Mouse (Mus musculus) gastrocnemius, postnatal 4 days (tissue): ENCODE data around the gene Reep3. TPM values are rescaled to one million over a fixed set of nuclear protein-coding genes. Genes with fewer than 3 reads are reported as not detected.
A peak's percentile ranks its signal among the peaks of the same experiment; 100 is the strongest.

Experiments used
- DNase-seq, 2 experiments: peaks; one replicate each; pipeline ENCODE4 v3.0.0; 2021 to 2022; ENCODE audit warnings: low spot score in 2 of 2, mixed read lengths in 2 of 2
- total RNA-seq, 2 experiments: library from RNA; stranded (reverse); gene quantifications; 2 replicates each; pipeline ENCODE4 v1.2.3; 2021

The Reep3 gene
- total RNA-seq, 2 experiments from 2014 or later, result 33.6 to 34.4 TPM

DNA sequence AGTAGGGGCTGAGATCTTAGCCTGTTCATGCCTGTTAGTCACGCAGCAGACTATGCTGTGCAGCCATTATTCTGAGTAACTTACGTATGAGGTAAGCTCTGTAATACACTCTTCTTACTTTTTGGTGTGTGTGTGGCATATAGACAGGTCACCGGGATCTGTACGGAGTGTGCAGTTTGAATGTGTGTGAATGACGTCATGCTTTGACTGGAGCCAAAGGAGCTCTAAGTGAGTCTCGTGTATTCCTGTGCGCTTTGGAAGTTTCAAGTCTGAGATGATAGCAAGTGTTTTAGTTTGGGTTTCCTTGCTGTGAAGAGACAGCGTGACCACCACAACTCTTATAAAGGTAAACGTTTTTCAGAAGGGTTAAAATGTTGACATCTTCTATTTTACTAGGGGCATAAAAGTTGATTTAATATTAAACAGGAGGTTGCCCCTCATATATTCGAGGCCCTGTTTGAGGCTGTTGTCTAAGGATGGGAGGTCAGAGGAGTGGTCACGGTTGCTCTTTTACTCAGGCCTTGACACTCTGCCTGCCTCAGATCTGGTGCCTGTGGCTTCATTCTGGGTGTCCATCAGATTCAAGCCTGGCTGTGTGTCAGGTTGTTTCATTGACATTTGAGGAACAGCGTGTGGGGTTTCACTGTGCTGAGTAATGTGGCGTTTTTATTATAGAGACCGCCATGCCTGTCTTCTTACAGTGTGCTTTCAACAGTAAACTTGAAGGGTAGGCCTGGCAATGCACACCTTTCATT, 14.5 kb upstream of the Reep3 start:
- no peak for DNase-seq

DNA sequence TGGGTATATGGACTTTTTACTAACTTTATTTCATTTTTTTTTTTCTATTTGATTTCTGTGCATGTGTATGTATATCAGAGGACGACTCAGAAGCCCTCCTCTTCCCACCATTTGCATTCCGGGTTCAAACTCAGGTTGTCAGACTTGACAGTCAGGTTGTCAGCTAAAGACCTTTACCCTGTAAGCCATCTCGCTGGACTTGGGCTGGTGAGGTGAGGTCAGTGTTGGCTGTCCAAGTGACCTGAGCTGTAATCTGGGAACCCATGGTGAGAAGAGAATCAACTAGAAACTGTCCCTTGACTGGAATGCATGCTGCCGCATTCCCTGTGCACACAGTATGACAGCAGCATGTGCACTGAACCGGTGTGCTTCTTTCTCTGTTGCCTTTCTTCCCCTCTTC, 12.9 kb upstream of the Reep3 start:
- no peak for DNase-seq

DNA sequence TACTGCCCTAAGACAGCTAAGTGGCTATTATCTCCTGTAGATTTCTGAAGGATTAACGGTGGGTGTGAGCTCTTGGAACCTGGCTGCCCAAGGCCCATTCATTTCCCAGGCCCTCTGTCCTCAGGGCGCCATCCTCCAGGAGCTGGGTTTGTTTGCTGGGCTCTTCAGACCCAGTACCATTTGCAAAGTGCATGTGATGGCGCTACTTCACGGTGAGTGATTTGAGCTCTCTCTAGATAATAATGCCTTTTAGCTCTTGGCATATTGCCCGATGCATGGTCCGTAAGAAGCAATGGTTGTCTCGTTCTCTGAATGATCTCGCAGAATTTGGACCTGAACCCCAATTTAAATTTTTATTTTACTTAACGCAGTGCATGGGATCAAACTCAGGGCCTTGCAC, 11.4 kb upstream of the Reep3 start:
- DNase-seq, result no peak

DNA sequence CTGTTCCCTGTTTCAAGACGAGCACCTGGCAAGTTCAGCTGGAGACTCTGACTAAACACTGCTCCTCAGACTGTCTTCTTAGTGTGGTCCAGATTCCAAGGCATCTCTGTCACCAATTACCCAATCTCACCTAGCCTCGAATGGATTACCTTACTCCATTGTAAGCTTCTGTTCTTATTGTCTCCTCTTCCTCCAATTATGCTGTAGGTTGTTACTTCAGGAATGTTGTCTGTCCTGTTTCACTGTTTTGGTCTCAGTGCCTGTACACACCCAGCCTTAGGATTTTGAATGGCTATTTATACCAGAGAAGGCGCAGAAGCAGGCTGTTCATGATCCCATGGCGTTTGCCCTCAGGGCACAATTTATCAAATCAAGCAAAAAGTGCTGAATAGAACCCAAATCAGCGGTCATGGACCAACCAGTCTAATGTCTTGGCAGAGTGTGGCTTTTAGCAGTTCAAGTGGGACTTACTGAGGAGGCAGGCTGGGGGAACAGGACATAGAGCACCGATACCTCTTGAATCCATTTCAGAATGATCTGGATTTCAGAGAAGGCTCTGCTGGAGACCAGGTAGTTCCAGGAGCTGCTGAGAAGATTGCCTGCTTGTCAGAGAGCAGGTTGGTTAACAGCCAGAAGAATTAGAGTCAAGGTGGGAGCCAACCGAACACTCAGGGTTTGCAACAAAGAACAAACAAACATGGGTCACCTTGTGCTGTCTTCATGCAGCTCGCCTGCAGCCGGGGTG, 10.4 kb upstream of the Reep3 start:
- no peak for DNase-seq

DNA sequence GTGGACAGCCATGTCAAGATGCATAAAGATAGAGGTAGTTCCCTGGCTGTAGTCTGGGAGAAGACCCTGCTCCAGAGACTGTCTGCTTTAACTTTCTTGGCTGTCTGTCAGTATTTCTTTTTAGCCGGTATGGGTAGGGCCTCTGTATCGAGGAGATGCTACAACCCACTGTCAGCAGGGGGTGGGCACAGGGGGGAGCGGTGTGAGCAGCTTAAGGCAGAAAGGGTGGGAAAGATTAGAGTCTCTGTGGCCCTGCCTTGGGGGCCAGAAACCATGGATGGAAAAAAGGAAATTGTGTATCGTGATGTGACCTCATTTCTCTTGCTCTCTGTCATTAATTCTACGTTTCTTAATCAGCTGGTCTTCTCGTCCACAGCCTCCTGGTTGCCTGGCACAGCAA, 9.7 kb upstream of the Reep3 start:
- no peak for DNase-seq

DNA sequence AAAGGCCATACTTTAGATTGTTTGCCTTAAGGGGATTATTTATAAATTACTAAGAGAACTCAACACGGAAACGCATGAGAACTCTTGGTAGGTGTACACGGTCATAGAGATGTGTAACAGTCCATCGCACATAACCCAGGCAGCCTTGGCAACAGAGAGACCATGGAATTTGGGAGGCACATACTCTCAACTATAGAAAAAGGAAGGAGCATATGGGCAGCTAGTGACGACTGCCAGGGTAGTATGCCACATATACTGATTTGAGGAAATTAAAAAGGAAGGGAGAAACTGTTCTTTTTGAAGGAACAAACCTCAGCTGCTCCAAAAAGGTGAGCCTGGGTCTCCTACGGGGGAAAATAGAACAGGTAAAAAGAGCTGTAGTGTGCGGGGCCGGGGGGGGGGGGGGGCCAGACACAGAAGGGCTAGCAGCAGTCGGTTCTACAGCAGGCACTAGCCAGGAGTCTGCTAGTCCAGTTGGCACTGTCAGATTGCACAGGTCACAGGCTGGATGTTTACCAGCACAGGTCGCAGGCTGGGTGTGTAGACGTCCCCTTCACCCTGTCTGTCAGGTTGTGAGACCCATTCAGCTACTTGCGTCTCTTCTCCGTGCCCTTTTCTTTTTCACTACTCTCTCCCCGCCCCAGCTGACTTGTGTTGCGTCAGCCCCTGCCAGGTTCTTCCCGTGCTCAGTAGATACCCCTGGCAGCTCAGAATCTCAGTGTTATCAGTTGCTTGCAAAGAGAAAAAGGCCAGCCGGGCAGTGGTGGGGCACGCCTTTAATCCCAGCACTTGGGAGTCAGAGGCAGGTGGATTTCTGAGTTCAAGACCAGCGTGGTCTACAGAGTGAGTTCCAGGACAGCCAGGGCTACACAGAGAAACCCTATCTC, 8.8 kb upstream of the Reep3 start:
- DNase-seq, result no peak

DNA sequence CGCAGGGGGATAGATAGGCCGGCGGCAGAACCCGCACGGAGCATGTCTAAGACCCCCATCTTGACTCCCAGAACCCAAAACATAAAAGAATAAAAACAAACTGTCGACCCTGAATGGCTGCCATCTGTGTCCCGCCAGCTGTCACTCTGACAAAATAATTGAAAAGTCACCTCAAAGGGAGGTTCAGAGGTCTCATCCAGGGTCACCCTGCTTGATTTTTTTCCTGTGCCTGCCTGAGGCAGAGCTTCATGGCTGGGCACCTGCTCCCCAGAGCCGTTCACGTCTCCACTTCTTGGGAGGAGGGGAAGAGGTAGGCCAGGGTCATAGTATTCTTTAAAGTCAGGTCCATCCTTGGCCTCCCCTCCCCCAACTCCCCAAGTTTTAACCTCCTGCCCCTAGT, 7.8 kb upstream of the Reep3 start:
- no peak for DNase-seq

DNA sequence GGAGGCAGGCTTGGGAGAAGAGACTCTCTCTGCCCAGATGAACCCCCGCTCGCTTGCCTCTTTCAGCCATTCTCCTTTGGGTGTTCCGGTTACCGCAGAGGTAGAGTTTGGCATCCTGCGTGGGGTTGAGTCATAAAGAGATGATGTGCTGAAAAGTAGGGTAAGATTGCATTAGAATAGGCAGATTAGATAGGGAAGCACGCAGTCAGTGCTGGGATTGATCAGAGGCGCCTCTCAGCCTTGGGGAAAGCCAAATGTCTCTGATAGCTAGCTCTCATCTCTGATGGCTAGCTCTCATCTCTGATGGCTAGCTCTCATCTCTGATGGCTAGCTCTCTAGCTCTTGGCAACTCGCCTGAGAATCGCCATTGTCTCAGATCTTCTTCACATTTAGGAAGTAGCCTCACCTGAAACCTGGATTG, 4.1 kb upstream of the Reep3 start:
- no peak for DNase-seq

DNA sequence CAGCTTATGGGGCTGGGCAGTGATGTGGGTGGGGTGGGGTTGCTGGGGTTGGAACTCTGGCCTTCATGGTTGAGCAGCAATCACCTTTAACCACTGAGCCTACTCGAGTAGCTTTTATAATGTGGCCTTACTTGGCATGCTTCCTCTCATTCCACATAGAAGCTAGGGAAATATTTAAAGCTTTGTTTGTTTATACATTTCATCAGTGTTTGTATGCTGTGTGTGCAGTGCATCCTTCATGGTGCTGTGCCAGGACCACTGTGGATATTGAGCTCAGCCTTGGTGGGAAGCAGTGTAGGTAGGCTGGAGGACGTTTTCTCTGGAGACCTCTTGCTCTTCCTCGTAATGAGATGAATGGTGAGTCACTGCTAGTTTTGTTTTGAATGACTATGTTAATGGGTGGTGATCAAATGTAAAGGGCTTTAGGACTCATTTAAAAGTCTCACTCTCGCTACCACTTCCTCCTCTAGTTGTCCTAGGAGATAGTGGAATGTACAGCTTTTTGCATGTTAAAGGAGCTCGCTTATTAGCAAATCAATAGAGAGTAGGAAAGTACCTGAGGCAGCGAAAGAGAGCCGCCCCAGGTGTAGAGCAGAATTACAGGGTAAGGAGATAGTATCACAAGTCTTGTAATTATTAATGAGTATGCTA, 3.4 kb upstream of the Reep3 start:
- DNase-seq, result no peak

DNA sequence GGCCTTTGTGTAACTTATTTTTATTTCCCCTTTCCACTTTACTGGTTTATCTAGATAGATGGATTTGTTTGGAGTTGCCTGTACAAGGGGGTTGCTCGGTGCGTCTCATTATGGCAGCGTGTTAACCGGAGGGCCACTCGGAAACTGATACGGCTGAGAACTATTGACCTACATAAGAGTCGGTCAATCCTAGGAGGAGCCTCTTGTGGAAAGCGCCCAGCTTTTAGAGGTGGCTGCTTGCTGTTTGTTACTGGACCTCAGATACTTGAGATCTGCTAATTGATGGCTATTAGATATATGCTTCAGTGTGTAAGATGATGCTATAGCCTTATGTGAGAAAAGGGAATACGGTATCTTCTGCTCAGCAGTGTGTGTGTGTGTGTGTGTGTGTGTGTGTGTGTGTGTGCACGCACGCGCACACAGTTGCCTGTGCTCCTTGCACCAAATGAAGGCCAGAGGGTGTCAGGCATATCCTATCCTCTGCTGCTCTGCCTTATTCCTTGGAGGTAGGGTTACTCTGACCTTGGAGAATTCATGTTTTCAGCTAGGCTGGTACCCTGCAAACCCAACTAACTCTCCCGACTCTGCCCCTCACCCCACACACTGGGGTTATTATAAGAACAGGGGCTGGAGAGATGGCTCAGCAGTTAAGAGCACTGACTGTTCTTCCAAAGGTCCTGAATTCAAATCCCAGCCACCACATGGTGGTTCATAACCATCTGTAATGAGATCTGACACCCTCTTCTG, 2.6 kb upstream of the Reep3 start:
- DNase-seq, result no peak

DNA sequence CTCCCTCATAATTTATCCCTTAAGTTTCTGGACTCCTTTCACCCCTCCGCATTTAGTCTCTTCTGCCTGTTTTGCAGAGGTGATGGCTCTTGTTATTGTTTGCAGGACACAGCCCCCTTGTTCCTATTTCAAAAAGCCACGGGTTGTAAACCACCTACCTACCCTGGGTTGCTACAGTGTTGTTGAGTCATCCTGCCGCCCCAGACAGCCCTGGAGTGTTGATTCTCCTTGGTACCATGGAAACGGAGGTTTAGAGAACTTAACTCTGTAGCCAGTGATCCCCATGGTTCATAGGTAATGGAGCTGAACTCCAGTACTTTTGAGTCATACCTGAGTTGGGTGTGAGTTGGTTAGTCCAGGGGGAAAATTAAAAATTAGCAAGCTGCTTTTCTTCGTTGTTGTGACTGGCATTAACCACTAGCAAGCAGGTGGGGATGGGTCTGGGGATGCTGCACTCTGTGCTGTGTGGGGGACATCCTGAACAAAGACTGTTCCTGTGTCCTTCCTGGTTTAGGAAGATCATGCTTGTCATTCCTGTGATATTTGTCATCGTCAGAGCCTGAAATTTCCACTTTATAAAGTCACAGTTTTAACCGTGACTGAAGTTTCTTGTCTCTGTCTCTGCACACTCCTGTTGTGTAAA, 1.8 kb upstream of the Reep3 start:
- DNase-seq, result no peak

DNA sequence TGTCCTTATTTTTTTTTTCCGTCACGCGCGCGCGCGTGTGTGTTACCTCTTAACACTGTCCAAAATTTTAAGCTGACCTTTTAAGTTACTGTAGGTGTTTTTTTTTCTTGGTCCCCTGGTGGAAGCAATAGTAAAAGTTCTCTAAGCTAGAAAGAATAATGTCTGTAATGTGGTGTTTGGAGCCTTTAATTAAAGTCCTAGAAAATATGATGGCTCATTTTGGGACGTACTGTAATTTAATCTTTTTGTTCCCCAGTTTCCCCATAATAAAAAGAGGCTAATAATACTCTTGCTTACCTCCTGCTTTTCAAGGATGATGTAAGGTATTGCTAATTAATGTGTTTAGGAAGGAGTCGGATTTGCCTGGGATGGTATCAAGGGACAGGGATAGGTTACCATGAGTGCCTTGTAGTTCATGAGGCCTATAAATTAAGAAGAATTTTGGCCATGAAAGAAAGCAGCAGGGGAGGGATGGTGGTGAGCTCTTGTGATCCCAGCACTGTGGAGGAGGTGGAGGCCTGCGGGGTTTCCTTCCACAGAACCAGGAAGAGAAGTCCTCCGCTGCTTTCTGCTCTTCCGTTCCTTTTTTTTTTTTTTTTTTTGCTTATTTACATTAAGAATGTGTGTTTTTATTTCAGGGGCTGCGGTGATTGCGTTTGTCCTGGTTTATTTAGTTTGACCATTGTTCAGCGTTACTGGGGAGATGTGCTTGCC, 849 bp upstream of the Reep3 start:
- DNase-seq, result no peak

DNA sequence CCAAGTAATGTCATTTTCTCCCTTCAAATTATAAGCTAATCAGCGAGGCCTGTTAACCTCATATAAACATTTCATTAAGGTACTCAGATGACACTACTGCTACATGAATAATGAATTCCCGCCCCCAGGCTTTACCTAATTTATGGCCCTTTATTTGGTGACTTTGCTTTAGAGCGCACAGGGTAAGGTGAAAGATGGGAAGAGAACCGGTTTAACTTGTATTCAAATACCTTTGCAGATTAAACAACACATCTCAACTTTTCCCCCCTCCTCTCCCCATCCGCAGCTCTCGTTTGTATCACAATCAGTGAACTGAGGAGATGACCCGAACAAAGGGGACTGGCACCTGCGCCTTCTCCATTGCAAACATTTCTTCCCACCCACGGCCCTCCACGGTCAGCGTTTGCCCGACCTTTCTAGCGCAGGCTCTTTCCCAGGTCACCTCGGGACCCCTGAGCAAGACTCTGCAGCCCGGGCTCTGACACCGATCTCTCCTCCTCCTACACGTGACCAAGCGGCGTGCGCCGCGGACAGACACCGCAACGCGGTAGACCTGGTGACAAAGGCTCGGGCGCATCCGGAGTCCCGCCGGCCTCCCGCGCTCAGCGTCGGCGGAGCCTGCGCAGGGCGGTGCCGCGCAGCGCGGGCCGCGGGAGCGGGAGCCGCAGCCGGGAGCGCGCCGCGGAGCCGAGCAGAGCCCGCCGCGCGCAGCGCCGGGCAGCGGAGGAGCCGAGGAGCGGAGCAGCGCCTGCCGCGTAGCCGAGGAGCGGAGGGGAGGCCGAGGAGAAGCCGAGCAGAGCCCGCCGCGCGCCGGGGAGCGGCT, 736 bp downstream of the Reep3 start, which contains the start of gene Jmjd1c:
TSS of gene Jmjd1c (plus strand) at position 328 of the 823 bp plus-strand sequence.
- DNase-seq, result peak; percentile 45 to 78

DNA sequence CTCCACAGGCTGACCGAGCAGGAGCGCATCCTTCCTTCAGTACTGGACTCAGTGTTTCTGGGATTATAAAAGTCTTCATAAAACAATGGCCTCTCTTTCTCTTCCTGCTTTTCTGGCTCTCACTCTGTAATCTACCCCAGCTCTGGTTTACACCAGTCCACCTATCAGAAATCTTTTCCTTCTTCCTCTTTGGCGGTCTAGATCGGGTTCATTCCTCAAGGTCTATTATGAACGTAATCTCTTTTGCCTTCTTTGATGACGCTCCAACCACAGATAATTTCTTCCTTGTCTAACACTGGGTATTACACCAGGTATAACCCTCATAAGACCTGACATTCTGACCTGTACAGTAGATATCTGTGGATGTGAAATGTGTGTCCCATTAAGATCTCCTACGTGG, 1.8 kb downstream of the Reep3 start:
- DNase-seq, result no peak

DNA sequence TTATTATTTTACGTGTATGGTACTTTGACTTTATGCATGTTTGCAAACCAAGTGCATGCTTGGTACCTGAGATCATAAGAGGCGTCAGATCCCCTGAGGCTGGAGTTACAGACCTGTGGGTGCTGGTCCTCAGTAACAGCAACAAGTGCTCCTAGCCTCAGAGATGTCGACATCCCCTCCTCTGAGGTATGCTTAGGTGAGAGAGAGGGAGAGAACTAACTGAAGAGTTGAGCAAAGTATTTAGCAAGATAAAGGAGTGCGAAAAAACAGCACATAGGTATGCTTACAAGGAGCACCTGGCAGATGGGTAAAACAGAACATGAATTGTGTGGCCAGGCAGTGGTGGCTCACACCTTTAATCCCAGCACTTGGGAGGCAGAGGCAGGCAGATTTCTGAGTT, 6.1 kb downstream of the Reep3 start:
- no peak for DNase-seq

DNA sequence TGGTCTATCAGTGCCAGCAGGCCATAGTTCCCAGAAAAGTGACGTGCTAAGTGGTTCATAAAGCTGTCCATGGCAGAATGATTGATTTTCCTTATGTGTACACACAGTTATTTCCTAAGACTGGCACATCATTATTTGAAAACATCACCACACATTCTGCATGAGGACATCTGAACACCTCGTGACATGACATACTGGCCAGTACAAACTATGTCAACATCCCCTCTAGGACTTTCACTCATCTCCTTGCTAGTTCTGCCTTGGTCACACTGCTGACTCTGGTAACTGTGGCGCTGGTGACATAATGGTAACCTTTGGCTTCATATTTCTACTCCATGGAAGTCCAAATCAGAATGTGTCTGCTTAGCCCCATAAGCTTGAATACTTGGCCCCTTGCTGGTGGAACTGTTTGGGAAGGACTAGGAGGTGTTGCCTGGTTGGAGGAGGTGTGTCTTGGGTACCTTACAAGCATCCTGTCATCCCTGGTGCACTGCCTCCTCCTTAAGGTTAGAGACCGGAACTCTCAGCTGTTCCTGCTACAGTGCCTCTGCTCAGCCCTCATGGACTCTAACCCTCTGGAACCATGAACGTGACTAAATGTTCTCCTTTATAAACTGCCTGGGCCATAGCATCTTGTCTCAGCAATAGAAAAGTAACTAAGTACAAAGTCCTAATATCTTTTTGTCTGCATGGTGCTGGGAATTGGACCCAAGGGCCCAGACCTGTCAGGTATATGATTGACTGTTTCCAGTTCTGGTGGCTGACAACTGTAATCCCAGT, 9.1 kb downstream of the Reep3 start:
- DNase-seq, result no peak

DNA sequence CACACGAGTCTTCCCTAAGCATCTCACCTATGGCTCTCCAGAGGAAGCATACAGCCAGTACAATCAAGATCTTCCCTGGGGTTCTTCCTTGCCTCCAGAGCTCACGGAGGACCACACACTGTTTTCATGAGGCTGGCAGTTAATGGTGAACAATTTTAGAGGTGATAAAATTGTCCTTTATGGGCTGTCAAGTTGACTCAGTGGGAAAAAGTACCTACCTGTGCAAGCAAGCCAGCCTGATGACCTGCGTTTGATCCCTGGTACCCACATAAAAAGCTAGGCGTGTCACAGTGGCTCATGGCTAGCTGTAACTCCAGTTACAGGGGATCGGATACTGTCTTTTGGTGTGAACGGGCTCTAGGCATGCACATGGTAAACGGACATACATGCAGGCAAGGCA, 10.8 kb downstream of the Reep3 start:
- no peak for DNase-seq

DNA sequence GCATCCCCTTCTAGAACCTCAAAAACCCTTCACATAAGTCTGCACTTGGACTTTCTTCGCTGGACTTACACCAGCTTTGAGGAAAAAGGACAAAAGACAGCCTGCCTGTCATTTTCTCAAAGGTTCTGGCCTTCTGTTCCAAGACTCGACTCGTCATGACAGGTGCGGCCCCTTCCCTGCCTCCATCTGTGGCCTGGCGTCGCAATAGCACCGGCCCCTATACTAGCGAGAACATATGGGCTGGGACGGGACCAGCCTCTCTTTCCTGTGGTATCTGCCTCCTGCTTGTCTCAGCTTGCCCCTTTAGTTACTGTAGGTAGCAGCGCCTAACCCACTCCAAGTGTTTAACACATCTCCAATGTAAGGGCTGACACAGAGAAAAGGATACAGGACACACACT, 11.6 kb downstream of the Reep3 start:
- DNase-seq, result no peak
